Mouse (Mus musculus): Measurements from ENCODE around the gene Tspan13. TPM values are rescaled to one million over a fixed set of nuclear protein-coding genes. Genes with fewer than 3 reads are reported as not detected.

The Tspan13 gene
- polyA plus RNA-seq, 1 experiment from 2014 or later, result 127 TPM

DNA sequence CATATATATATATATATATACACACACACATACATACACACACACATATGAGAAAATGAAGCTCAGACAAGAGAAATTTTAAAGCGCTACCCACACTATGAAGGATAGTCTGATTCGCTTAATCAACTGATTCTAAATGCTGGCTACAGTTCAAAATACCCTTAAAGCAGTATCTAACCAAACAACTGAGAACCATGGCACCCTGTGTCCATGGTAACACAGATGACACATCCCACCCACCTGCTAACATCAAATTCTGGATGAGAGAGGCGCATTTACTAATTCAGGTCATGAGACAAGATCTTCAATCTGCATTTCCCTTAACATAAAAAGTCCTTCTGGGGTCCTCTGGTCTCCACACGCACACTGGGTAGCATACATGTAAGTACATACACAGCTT lies 16.2 kb downstream of the Tspan13 start:
- H3K36me3 ChIP-seq (ENCODE audit: control insufficient read depth, insufficient read depth, low read length), result no peaks in the 10 kb centered on the region
- no peak overlapping the region for H3K27ac ChIP-seq (ENCODE audit: low read length)
- H3K4me3 ChIP-seq (replicated peaks; ENCODE audit: low read length), result no peak overlapping the region
- no peak for ATAC-seq (ENCODE audit: insufficient read depth, low FRiP score)
- no peak overlapping the region for H3K4me2 ChIP-seq (ENCODE audit: low read depth, low read length)
- H3K9ac ChIP-seq (ENCODE audit: low read length), result no peak overlapping the region
- no peaks in the 10 kb centered on the region for H3K9me3 ChIP-seq (replicated peaks; ENCODE audit: control insufficient read depth, low read length)
- WGBS, result 92% methylated on average over 4 of the region's 4 CpGs
- H3K27me3 ChIP-seq (ENCODE audit: control insufficient read depth, insufficient read depth, low read length), result no peaks in the 10 kb centered on the region
- H3K4me1 ChIP-seq (ENCODE audit: control insufficient read depth, insufficient read depth, low read length), result no peaks in the 10 kb centered on the region

DNA sequence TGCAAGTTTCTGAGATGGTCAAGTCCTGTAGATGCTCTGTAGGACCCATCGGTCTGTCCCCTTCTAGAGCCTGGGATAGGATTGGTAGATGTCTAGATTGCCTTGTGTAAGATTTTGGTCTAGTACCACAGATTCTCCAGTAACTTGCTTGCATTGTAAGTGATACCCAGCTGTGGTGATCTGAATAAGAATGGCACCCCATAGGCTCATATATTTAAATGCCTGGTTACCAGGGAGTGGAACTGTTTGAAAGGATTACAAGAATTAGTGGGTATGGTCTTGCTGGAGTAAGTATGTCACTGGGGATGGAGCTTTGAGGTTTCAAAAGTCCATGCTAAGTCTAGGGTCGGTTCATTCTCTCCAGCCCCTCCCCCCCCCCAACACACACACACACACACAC lies 21.6 kb downstream of the Tspan13 start:
- WGBS, result 86% methylated on average over 2 of the region's 2 CpGs
- no peak for ATAC-seq (ENCODE audit: insufficient read depth, low FRiP score)

DNA sequence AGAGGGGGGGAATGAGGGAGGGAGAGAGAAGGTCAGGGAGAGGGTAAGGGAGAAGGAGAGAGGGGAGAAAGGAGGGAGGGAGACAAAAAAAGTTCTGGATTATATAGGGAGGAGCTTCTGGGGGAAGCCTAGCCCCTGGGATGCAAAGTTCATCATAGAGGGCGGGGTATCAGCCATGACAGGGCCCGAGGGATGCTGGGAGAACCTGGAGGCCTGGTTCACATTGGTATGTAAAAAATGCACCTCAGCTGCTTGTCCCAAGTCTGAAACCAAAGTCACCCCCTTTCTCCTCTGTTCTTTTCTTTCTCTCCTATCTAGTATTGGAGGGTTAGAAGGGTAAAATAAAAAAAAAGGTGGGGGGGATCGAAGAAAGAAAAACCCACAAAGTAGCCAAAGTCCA lies 22.2 kb downstream of the Tspan13 start:
- 0 out of 2 replicates have a peak, but pooled peaks cover 6% of the 10 kb centered on the region for H3K36me3 ChIP-seq (ENCODE audit: control insufficient read depth, insufficient read depth, low read length)
- WGBS, result 79% methylated on average over 3 of the region's 3 CpGs
- no peak overlapping the region for H3K27ac ChIP-seq (ENCODE audit: low read length)
- no peak overlapping the region for H3K4me3 ChIP-seq (replicated peaks; ENCODE audit: low read length)
- H3K4me1 ChIP-seq (ENCODE audit: control insufficient read depth, insufficient read depth, low read length), result no peaks in the 10 kb centered on the region
- H3K4me2 ChIP-seq (ENCODE audit: low read depth, low read length), result no peak overlapping the region
- no peak overlapping the region for H3K9ac ChIP-seq (ENCODE audit: low read length)
- peaks cover 3% of the 10 kb centered on the region; the same call in 1 of the 2 replicates for H3K9me3 ChIP-seq (replicated peaks; ENCODE audit: control insufficient read depth, low read length)
- no peaks in the 10 kb centered on the region for H3K27me3 ChIP-seq (ENCODE audit: control insufficient read depth, insufficient read depth, low read length)
- ATAC-seq (ENCODE audit: insufficient read depth, low FRiP score), result no peak

More for the DNA sequence above, 21.6 kb downstream of the Tspan13 start:
- Histone ChIP-seq H3K36me3 (ENCODE audit: control insufficient read depth, insufficient read depth, low read length) (0 out of 2 replicates have a peak, but pooled peaks cover 5% of the 10 kb centered on the region), H3K9me3 (replicated peaks; ENCODE audit: control insufficient read depth, low read length) (peaks cover 3% of the 10 kb centered on the region; the same call in 1 of the 2 replicates), H3K27ac (ENCODE audit: low read length) (no peak overlapping the region), H3K27me3 (ENCODE audit: control insufficient read depth, insufficient read depth, low read length) (no peaks in the 10 kb centered on the region), H3K9ac (ENCODE audit: low read length) (no peak overlapping the region), H3K4me3 (replicated peaks; ENCODE audit: low read length) (no peak overlapping the region), H3K4me1 (ENCODE audit: control insufficient read depth, insufficient read depth, low read length) (no peaks in the 10 kb centered on the region), H3K4me2 (ENCODE audit: low read depth, low read length) (no peak overlapping the region)

DNA sequence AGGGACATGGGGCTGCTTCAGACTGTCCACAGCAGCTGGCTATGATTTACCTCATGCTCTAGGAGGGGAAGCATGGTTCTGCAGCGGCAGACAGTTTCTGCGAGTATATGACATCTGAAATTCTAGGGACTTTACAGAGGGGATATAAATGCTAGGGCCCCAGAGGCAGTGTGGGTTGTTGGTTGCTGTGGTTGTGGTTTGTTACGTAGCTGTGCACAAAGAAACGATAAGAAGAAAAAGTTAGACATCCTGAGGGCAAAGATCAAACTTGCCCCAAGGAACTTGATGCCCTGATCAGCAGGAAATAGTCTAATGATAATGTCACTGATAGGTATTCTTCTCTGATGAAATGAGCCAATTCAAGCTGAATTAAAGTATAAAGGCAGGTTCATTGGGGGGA lies 22.7 kb downstream of the Tspan13 start:
- Histone ChIP-seq H3K36me3 (ENCODE audit: control insufficient read depth, insufficient read depth, low read length) (0 out of 2 replicates have a peak, but pooled peaks cover 8% of the 10 kb centered on the region), H3K9ac (ENCODE audit: low read length) (no peak overlapping the region), H3K4me2 (ENCODE audit: low read depth, low read length) (no peak overlapping the region), H3K27ac (ENCODE audit: low read length) (no peak overlapping the region), H3K9me3 (replicated peaks; ENCODE audit: control insufficient read depth, low read length) (peaks cover 3% of the 10 kb centered on the region; the same call in 1 of the 2 replicates), H3K4me1 (ENCODE audit: control insufficient read depth, insufficient read depth, low read length) (no peaks in the 10 kb centered on the region), H3K4me3 (replicated peaks; ENCODE audit: low read length) (no peak overlapping the region), H3K27me3 (ENCODE audit: control insufficient read depth, insufficient read depth, low read length) (no peaks in the 10 kb centered on the region)
- 84% methylated on average over 4 of the region's 4 CpGs for WGBS
- ATAC-seq (ENCODE audit: insufficient read depth, low FRiP score), result no peak

DNA sequence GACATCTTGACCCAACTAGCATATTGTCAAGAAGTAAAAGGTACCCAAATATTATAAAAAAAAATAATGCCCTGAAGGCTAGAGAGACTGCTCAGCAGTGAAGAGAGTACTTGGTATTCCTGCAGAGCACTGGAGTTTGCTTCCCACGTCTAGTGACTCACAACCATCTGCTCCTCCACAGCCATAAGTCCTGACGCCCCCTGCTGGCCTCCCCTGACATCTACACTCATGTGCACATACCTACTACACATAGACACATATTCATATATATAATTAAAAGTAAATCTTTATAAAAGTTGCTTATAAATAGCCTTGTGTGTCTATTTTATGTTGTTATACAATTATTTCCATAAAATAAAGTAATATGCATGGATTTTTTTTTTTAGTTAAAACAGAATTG lies 24.5 kb downstream of the Tspan13 start:
- ATAC-seq (ENCODE audit: insufficient read depth, low FRiP score), result no peak
- 0 out of 2 replicates have a peak, but pooled peaks cover 8% of the 10 kb centered on the region for H3K36me3 ChIP-seq (ENCODE audit: control insufficient read depth, insufficient read depth, low read length)
- H3K9ac ChIP-seq (ENCODE audit: low read length), result no peak overlapping the region
- no peaks in the 10 kb centered on the region for H3K27me3 ChIP-seq (ENCODE audit: control insufficient read depth, insufficient read depth, low read length)
- no peaks in the 10 kb centered on the region for H3K4me1 ChIP-seq (ENCODE audit: control insufficient read depth, insufficient read depth, low read length)
- H3K4me2 ChIP-seq (ENCODE audit: low read depth, low read length), result no peak overlapping the region
- peaks cover 3% of the 10 kb centered on the region; the same call in 1 of the 2 replicates for H3K9me3 ChIP-seq (replicated peaks; ENCODE audit: control insufficient read depth, low read length)
- WGBS, result 79% methylated on average over 2 of the region's 2 CpGs
- H3K4me3 ChIP-seq (replicated peaks; ENCODE audit: low read length), result no peak overlapping the region
- no peak overlapping the region for H3K27ac ChIP-seq (ENCODE audit: low read length)

DNA sequence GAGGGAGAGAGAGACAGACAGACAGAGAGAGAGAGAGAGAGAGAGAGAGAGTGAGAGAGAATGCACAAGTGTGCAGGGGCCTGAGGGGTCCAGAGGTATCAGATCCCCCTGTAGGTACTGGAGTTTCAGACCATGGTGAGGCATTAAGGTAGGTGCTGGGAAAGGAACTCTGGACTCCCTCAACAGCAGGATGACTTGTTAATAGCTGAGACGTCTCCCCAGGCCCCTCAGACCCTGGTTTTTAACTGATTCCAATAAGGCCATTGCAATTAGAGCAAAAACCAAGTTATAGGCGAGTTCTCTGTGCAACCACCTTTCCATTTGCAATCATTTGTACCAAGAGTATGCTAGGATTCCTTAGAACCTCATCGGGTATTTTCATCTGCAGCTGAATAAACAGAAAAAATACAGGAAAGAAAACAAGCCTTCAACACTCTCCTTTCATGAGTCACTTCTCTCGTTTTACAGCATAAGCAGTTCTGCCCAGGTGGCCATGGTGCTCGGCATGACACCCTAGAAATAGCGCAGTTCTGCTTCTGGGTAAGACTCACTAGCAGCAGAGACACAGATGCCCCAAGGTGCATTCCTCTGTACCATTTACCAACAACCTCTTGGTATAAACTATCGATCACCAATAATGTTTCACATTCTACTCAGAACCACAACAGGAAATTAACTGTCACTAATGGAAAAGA lies 28.9 kb downstream of the Tspan13 start:
- ATAC-seq (ENCODE audit: insufficient read depth, low FRiP score), result no peak
- no peak overlapping the region for H3K4me2 ChIP-seq (ENCODE audit: low read depth, low read length)
- H3K9me3 ChIP-seq (replicated peaks; ENCODE audit: control insufficient read depth, low read length), result peaks cover 3% of the 10 kb centered on the region; the same call in 1 of the 2 replicates
- H3K36me3 ChIP-seq (ENCODE audit: control insufficient read depth, insufficient read depth, low read length), result 0 out of 2 replicates have a peak, but pooled peaks cover 3% of the 10 kb centered on the region
- H3K27ac ChIP-seq (ENCODE audit: low read length), result no peak overlapping the region
- peaks cover 7% of the 10 kb centered on the region for H3K4me1 ChIP-seq (ENCODE audit: control insufficient read depth, insufficient read depth, low read length)
- H3K27me3 ChIP-seq (ENCODE audit: control insufficient read depth, insufficient read depth, low read length), result no peaks in the 10 kb centered on the region
- whole genome bisulfite sequencing, result 72% methylated on average over 7 of the region's 7 CpGs
- no peak overlapping the region for H3K4me3 ChIP-seq (replicated peaks; ENCODE audit: low read length)
- no peak overlapping the region for H3K9ac ChIP-seq (ENCODE audit: low read length)

DNA sequence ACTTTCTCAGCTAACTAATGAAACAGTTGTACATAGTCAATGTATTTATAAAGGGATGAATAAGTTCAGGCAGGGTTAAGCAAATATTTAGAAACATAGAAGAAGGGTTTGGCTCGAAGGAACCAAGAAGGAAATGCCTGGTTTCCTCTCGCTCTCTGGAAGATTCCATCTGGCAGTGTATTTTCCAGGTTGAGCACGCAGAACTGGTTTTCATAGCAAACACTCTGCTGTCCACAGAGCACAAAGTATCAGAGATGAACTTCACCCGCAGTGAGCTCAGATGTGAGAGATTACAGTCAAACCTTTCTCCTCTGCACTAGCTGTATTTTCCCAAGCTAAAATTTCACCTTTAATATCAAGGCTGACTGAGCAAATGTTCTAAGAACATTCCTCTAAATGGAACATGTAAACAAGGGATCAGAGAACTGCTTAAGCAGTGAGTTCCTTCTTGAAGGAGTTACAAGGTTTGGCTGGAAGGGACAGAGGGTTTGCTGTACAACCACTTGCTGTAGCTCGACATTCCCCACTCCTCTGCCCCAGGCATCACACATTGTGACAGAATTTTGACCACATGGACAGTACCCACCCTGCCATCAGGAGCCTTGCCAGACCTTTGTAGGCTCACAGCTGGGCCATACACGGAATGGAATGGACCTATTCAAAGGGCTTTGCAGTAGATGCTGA lies 33.8 kb downstream of the Tspan13 start:
- no peaks in the 10 kb centered on the region for H3K9me3 ChIP-seq (replicated peaks; ENCODE audit: control insufficient read depth, low read length)
- H3K36me3 ChIP-seq (ENCODE audit: control insufficient read depth, insufficient read depth, low read length), result no peaks in the 10 kb centered on the region
- H3K27ac ChIP-seq (ENCODE audit: low read length), result peak overlapping the region; percentile 78
- H3K4me1 ChIP-seq (ENCODE audit: control insufficient read depth, insufficient read depth, low read length), result peaks cover 16% of the 10 kb centered on the region
- no peak overlapping the region for H3K9ac ChIP-seq (ENCODE audit: low read length)
- H3K27me3 ChIP-seq (ENCODE audit: control insufficient read depth, insufficient read depth, low read length), result no peaks in the 10 kb centered on the region
- WGBS, result 20% methylated on average over 6 of the region's 6 CpGs
- ATAC-seq (ENCODE audit: insufficient read depth, low FRiP score), result peak; percentile 59; the same call in 1 of the 2 replicates
- no peak overlapping the region for H3K4me3 ChIP-seq (replicated peaks; ENCODE audit: low read length)
- 0 out of 2 replicates have a peak overlapping the region, but pooled peaks have one; percentile 7 for H3K4me2 ChIP-seq (ENCODE audit: low read depth, low read length)

DNA sequence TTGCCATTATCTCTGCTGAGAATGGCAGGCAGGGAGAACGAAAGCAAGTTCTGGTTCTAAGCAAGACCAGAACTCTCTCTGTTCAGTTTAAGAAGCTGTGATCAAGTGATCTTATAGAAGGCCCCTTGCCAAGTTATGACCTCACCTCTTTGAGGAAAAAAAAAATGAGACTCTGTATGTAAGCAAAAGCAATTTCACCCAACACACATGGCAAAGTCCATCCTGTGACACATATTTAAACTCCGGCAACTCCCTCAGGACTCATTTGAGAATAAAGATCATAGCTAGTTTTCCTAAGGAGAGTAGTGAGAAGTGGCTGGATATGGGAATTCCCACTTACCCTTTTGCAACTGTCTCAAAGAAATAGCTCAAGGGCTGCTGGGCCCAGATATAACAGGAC lies 34.7 kb downstream of the Tspan13 start:
- peak overlapping the region; percentile 26 for H3K27ac ChIP-seq (ENCODE audit: low read length)

DNA sequence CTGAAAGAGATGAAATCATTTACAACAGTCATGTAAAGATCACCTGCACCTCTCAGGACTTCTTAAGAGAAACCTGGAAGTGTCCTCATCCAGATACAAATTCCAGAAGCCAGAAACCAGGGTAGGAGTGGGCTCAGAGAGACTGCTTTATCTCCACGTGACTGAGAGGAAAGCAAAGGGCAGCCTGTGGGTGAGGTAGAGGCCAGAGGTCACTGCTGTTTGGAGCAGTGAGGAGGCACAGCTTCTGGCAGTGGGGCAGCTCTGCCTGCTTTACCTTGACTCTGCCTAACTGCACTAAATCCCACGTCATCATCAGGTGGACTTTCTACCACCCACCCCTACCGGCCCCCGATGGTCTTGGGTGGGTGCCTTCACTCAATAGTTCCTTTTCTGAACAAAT lies 37.6 kb downstream of the Tspan13 start:
- Histone ChIP-seq H3K27me3 (ENCODE audit: control insufficient read depth, insufficient read depth, low read length) (no peaks in the 10 kb centered on the region), H3K4me2 (ENCODE audit: low read depth, low read length) (no peak overlapping the region), H3K27ac (ENCODE audit: low read length) (no peak overlapping the region), H3K9ac (ENCODE audit: low read length) (no peak overlapping the region), H3K9me3 (replicated peaks; ENCODE audit: control insufficient read depth, low read length) (no peaks in the 10 kb centered on the region), H3K4me1 (ENCODE audit: control insufficient read depth, insufficient read depth, low read length) (peaks cover 16% of the 10 kb centered on the region), H3K4me3 (replicated peaks; ENCODE audit: low read length) (no peak overlapping the region), H3K36me3 (ENCODE audit: control insufficient read depth, insufficient read depth, low read length) (no peaks in the 10 kb centered on the region)
- WGBS, result 66% methylated on average over 4 of the region's 4 CpGs
- ATAC-seq (ENCODE audit: insufficient read depth, low FRiP score), result no peak

More for the DNA sequence above, 34.7 kb downstream of the Tspan13 start:
- no peak overlapping the region for H3K9ac ChIP-seq (ENCODE audit: low read length)
- no peaks in the 10 kb centered on the region for H3K27me3 ChIP-seq (ENCODE audit: control insufficient read depth, insufficient read depth, low read length)
- no peaks in the 10 kb centered on the region for H3K36me3 ChIP-seq (ENCODE audit: control insufficient read depth, insufficient read depth, low read length)
- H3K4me2 ChIP-seq (ENCODE audit: low read depth, low read length), result no peak overlapping the region
- ATAC-seq (ENCODE audit: insufficient read depth, low FRiP score), result peak; percentile 55; the same call in 1 of the 2 replicates
- H3K4me1 ChIP-seq (ENCODE audit: control insufficient read depth, insufficient read depth, low read length), result peaks cover 16% of the 10 kb centered on the region
- WGBS, result 46% methylated on average over 2 of the region's 2 CpGs
- H3K4me3 ChIP-seq (replicated peaks; ENCODE audit: low read length), result no peak overlapping the region
- H3K9me3 ChIP-seq (replicated peaks; ENCODE audit: control insufficient read depth, low read length), result no peaks in the 10 kb centered on the region

Data from stomach, embryonic 16.5 days (tissue).